Mouse (Mus musculus) liver, embryonic 11.5 days (tissue): ENCODE data around the gene Dag1. TPM values are rescaled to one million over a fixed set of nuclear protein-coding genes. Genes with fewer than 3 reads are reported as not detected.
"Not testable (repeated sequence)": the region's sequence is repeated elsewhere in the genome, so short reads cannot be mapped to it uniquely, and the experiment has no call there.

Experiments
- ATAC-seq: fragments of 200-750 bp; cut with Nextera tagmentation; replicated peaks from 2 replicates; pipeline ENCODE4 v1.8.0; 2017; ENCODE audit warnings: moderate number of reproducible peaks, mild to moderate bottlenecking, moderate TSS enrichment, moderate library complexity; ENCODE audit not compliant: low FRiP score
- DNase-seq: peaks from one replicate; pipeline ENCODE4 v3.0.0-alpha.2; 2017; ENCODE audit warnings: low spot score
- H3K27ac ChIP-seq: fragments of 300-500 bp; sonication (generic); 2 replicates; pipeline ENCODE4 v1.5.1; 2014; ENCODE audit warnings: mild to moderate bottlenecking, low read depth, low read length, control low read depth
- H3K27me3 ChIP-seq: fragments of 300-500 bp; sonication (generic); replicated peaks from 2 replicates; pipeline ENCODE4 v1.6.1; 2014; ENCODE audit warnings: low read length, mixed read lengths; ENCODE audit not compliant: control insufficient read depth, insufficient read depth
- H3K36me3 ChIP-seq: fragments of 300-500 bp; sonication (generic); 2 replicates; pipeline ENCODE4 v1.6.1; 2014; ENCODE audit warnings: mild to moderate bottlenecking, low read length, moderate library complexity, mixed read lengths; ENCODE audit not compliant: control insufficient read depth, insufficient read depth
- H3K4me1 ChIP-seq: fragments of 300-500 bp; sonication (generic); replicated peaks from 2 replicates; pipeline ENCODE4 v1.6.1; 2014; ENCODE audit warnings: low read length, mixed read lengths; ENCODE audit not compliant: control insufficient read depth, insufficient read depth
- H3K4me2 ChIP-seq: fragments of 300-500 bp; sonication (generic); 2 replicates; pipeline ENCODE4 v1.6.1; 2014; ENCODE audit warnings: mild to moderate bottlenecking, control low read depth, moderate library complexity
- H3K4me3 ChIP-seq: fragments of 300-500 bp; sonication (generic); 2 replicates; pipeline ENCODE4 v1.5.1; 2014; ENCODE audit warnings: low read depth, low read length, control low read depth
- H3K9ac ChIP-seq: fragments of 300-500 bp; sonication (generic); 2 replicates; pipeline ENCODE4 v1.6.1; 2014; ENCODE audit warnings: low read depth, low read length, control low read depth
- H3K9me3 ChIP-seq: fragments of 300-500 bp; sonication (generic); 2 replicates; pipeline ENCODE4 v1.6.1; 2016; ENCODE audit warnings: low read length, inconsistent platforms, mixed read lengths; ENCODE audit not compliant: control insufficient read depth
- WGBS: fragments of 180-500 bp; shearing (Covaris S2); extraction: QIAGEN DNeasy Blood & Tissue Kit; methylation state at CpG from one replicate; pipeline ENCODE4 v1.1.7; 2014; 5-methylcytosine and 5-hydroxymethylcytosine counted together
- polyA plus RNA-seq: library from polyadenylated mRNA; unstranded; fragments of >200 nt; fragmentation: Nextera tagmentation; extraction: Ambion mirVana; gene quantifications from 2 replicates; pipeline ENCODE4 v1.2.1, GENCODE M21; 2014

Dag1 gene
- polyA plus RNA-seq, 1 experiment from 2014 or later: 41.1 TPM

DNA sequence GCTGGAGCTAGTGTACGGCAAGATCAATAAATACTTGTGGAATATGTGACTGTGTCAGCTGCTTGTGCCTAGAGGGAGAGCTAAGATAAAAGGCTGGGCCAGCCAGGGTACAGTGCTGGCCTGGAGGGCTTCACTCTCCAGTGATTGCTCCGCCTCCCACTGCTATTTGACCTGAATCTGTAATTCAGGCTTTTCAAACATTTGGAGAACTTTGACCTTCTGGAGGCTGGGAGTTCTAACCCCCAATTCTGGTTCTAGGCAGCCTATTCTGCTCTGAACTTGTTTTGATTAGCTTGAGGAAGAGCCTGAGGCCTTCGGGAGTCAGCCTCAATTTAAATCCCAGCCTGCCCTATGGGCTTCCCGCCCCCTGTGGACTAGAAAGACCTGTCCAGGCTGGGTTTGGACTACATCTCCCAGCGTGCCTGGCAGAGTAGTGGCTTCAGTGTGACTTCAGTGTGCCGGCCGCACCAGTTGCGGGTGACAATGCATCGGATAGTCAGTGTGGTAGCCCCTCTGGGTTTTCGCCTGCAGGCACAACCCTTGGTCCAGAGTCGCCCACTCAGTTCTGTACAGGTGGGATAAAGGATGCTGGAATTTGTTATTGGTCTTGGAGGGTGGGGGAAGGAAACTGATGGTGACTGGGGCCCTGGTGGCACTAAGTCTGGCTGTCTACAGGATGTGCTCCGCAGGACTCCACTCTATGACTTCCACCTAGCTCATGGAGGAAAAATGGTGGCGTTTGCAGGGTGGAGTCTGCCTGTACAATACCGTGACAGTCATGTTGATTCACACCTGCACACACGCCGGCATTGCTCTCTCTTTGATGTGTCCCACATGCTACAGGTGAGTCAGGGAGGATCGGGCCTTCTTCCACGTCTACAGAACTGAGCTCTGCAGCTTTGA, 32.9 kb upstream of the Dag1 start, which contains the start of gene Amt:
Amt (plus strand) TSS at position 401 of the 903 bp plus-strand sequence.
- Histone ChIP-seq H3K4me3 (peak within 1 kb of the TSS; percentile 35), H3K4me1 (no peaks in the 10 kb centered on the region), H3K36me3 (0 out of 2 replicates have a peak, but pooled peaks cover 3% of the 10 kb centered on the region), H3K9me3 (no peaks in the 10 kb centered on the region), H3K27ac (peak within 1 kb of the TSS; percentile 70), H3K9ac (peak within 1 kb of the TSS; percentile 8; the same call in 1 of the 2 replicates), H3K4me2 (peak within 1 kb of the TSS; percentile 57), H3K27me3 (no peaks in the 10 kb centered on the region)
- 46% methylated on average over 18 of the region's 18 CpGs for WGBS
- peak; percentile 50 for DNase-seq
- ATAC-seq: peak; percentile 62

DNA sequence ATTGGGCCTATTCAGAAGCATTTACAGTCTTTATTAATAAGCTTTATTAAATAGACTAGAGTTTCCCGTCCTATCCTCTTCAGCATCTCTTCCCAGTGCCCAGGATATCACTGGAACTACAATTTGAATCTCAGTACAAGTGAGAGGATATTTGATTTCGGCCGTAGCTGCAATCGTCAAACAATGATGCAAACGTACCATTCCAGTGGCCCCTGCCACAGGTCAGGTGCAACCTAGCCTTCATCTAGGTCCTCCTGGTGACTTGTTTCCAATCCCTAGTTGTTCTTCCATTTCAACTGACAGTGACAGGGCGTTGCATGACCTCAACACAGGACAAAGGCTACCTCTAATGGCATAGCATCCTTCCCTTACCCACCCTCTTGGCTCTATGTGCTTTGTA, 27.0 kb upstream of the Dag1 start:
- Histone ChIP-seq H3K36me3 (0 out of 2 replicates have a peak, but pooled peaks cover 3% of the 10 kb centered on the region), H3K4me1 (peaks cover 6% of the 10 kb centered on the region), H3K4me2 (peak overlapping the region; percentile 59), H3K4me3 (peak overlapping the region; percentile 50), H3K9me3 (no peaks in the 10 kb centered on the region), H3K27ac (no peak overlapping the region), H3K27me3 (no peaks in the 10 kb centered on the region), H3K9ac (0 out of 2 replicates have a peak overlapping the region, but pooled peaks have one; percentile 22)
- 47% methylated on average over 6 of the region's 6 CpGs for WGBS
- ATAC-seq (no peak), DNase-seq (no peak)

DNA sequence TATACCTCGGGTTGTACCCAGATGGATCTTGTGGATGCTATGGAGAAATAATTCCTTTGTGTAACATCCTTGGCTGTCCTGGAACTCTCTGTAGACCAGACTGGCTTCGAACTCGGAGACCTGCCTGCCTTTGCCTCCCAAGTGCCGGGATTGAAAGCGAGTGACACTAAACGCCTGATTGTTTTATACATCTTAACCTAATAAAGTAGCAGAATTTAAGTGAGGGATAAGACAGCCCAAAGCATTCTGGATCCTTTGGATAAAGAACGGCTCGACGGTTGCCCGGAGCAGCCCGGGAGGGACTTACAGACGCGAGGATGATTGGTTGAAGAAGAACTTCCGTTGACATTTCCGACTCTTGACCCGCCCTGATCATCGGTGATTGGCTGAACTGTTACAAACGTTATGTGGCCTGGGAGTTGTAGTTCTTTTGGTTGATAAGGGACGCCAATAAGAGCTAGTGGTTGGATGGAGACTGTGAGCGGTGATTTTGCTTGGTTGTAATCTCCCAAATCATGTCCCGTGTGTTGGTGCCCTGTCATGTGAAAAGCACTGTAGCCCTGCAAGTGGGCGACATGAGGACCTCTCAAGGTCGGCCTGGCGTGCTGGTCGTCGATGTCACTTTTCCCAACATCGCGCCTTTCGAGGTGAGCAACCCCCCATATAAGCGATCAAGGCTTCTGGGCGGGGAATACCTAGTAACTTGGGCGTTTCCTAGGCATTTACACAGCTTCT, 26.4 kb upstream of the Dag1 start, which contains the start of gene Nicn1:
Nicn1 (plus strand) TSS at position 414 of the 735 bp plus-strand sequence.
- H3K4me2 ChIP-seq: peak within 1 kb of the TSS; percentile 59
- 0 out of 2 replicates have a peak, but pooled peaks cover 3% of the 10 kb centered on the region for H3K36me3 ChIP-seq
- no peak within 1 kb of the TSS for H3K27ac ChIP-seq
- peak within 1 kb of the TSS; percentile 50 for H3K4me3 ChIP-seq
- H3K9me3 ChIP-seq: no peaks in the 10 kb centered on the region
- H3K27me3 ChIP-seq: no peaks in the 10 kb centered on the region
- H3K9ac ChIP-seq: peak within 1 kb of the TSS; percentile 61
- ATAC-seq (peak; percentile 98), DNase-seq (peak; percentile 81)
- 1% methylated on average over 32 of the region's 32 CpGs for WGBS
- peaks cover 6% of the 10 kb centered on the region for H3K4me1 ChIP-seq

DNA sequence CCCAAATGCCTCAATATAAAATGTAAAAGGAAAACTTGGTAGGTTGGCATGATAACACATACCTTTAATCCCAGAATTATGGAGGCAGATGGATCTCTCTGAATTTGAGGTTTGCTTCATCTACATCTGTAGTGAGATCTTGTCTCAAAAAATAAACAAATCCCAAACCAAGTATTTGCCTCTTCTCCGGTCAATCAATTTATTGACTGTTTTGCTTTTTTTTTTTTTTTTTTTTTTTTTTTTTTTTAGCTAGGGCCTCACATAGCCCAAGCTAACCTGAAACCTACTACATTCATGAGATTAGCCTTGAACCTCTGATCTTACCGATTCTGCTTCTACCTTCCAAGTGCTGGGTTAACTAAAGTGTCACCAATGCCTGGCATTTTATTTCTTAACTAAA, 25.6 kb upstream of the Dag1 start:
- Histone ChIP-seq H3K9ac (no peak overlapping the region), H3K27me3 (no peaks in the 10 kb centered on the region), H3K4me3 (peak overlapping the region; percentile 50; the same call in 1 of the 2 replicates), H3K4me1 (peaks cover 6% of the 10 kb centered on the region), H3K36me3 (0 out of 2 replicates have a peak, but pooled peaks cover under 1% of the 10 kb centered on the region), H3K4me2 (peak overlapping the region; percentile 59), H3K9me3 (no peaks in the 10 kb centered on the region), H3K27ac (no peak overlapping the region)
- no peak for DNase-seq
- WGBS: 57% methylated on average over 2 of the region's 2 CpGs
- no peak for ATAC-seq

DNA sequence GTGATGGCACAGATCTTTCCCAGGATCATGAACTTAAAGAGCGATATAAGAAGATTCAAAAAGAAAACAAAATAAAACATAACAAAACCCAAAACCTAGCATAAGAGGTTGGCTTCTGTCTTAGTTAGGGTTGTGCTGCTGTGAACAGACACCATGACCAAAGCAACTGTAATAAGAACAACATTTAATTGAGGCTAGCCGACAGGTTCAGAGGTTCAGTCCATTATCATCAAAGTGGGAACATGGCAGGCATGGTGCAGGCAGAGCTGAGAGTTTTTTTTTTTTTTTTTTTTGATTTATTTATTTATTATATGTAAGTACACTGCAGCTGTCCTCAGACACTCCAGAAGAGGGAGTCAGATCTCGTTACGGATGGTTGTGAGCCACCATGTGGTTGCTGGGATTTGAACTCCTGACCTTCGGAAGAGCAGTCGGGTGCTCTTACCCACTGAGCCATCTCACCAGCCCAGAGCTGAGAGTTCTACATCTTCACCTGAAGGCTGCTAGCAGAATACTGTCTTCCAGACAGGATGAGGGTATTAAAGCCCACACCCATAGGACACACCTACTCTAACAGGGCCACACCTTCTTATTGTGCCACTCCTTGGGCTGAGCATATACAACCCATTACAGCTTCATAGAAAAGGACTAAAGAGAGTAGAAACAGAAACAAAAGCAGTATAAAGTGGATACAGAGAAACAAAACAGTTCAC, 23.9 kb upstream of the Dag1 start:
- H3K9ac ChIP-seq, H3K4me3 ChIP-seq, ATAC-seq, H3K9me3 ChIP-seq, H3K36me3 ChIP-seq, H3K27ac ChIP-seq, H3K27me3 ChIP-seq, H3K4me2 ChIP-seq, H3K4me1 ChIP-seq, DNase-seq: not testable (repeated sequence)
- 89% methylated on average over 4 of the region's 6 CpGs for WGBS

DNA sequence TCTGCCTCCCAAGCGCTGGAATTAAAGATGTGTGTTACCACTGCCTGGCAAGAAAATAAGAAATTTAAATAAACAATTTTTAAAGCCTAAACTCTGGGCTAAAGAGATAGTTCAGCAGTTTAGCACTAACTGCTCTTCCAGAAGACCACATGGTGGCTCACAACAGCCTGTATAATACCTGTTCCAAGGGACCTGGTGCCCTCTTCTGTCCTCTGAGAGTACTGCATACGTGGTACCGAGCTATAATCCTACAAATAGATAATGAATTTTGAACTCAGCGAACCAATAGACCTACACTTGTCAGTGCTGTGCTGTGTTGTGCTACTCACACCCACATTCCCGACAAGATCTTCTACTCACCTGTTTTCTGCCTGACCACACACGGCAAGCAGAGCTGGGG, 20.7 kb upstream of the Dag1 start:
- Histone ChIP-seq H3K4me3 (no peak overlapping the region), H3K27ac (no peak overlapping the region), H3K36me3 (no peaks in the 10 kb centered on the region), H3K9me3 (no peaks in the 10 kb centered on the region), H3K4me1 (no peaks in the 10 kb centered on the region; the same call in 1 of the 2 replicates), H3K27me3 (no peaks in the 10 kb centered on the region), H3K4me2 (no peak overlapping the region), H3K9ac (no peak overlapping the region)
- ATAC-seq: peak; percentile 86
- peak; percentile 58 for DNase-seq
- WGBS: 8% methylated on average over 6 of the region's 6 CpGs

DNA sequence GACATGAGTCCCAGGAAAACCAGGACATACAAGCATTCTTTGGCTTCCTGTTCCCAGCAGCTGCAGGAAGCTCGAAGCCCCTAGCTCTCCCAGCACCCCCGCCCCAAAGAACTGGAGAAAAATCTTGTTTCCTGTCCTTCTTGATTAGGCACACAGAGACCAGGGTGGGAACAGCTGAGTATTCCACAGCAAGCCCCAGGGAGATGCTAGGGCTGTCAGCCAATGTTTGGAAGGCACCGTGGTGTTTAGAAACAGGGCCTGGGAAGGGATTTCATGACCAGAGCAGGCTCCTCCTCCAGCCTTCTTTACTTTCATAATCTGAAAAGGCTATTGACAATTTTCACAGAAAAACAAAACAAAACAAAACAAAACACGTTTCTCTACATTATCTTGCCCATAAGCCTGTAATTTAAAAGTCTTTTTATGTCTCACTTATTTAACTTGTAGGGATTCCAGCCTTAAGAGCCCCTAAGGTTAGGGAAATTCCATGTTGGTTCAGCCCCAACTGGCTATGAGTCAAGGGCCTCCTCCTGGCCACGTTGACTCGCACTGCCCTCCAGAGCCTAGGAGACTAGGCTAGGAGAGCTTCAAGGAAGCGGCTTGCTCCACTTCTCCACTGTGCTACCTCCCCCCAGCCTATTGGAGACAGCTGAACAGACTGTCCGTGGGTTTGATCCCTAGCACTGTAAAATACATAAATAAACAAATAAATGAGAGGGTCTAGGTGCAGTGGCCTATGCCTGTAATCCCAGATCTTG, 16.5 kb upstream of the Dag1 start:
- Histone ChIP-seq H3K9ac (no peak overlapping the region), H3K27me3 (no peaks in the 10 kb centered on the region), H3K9me3 (no peaks in the 10 kb centered on the region), H3K36me3 (no peaks in the 10 kb centered on the region), H3K4me1 (no peaks in the 10 kb centered on the region), H3K27ac (no peak overlapping the region), H3K4me3 (no peak overlapping the region), H3K4me2 (no peak overlapping the region)
- no peak for ATAC-seq
- WGBS: 32% methylated on average over 8 of the region's 8 CpGs
- DNase-seq: no peak
